Mouse (Mus musculus) MEL (cell line): ENCODE data around the gene Gm49416. TPM values are rescaled to one million over a fixed set of nuclear protein-coding genes. Genes with fewer than 3 reads are reported as not detected.
A peak's percentile ranks its signal among the peaks of the same experiment; 100 is the strongest.

Experiments used
- DNase-seq: peaks from one replicate; pipeline ENCODE4 v3.0.0; 2011; ENCODE audit warnings: low read depth, low spot score
- H3K27ac ChIP-seq: 2 replicates; pipeline ENCODE4 v1.5.1; 2012; ENCODE audit warnings: low read depth, mild to moderate bottlenecking, control low read depth, low read length, moderate library complexity; ENCODE audit not compliant: control insufficient read depth
- H3K27me3 ChIP-seq, 2 experiments: fragments of 150-350 bp in 1 of 2; sonication (generic) in 1 of 2; 2 replicates each; pipeline ENCODE4 v1.6.1; 2012; ENCODE audit warnings: low read length in 2 of 2, mild to moderate bottlenecking in 2 of 2, improper control_type of control experiment in 1 of 2, moderate library complexity in 1 of 2; ENCODE audit not compliant: insufficient read depth in 2 of 2, control insufficient read depth in 1 of 2
- H3K36me3 ChIP-seq, 2 experiments: 2 replicates each; pipeline ENCODE4 v1.6.1; 2012 to 2014; ENCODE audit warnings: low read length in 2 of 2, improper control_type of control experiment in 1 of 2, inconsistent platforms in 1 of 2, mild to moderate bottlenecking in 1 of 2; ENCODE audit not compliant: insufficient read depth in 2 of 2, control insufficient read depth in 1 of 2
- H3K4me1 ChIP-seq, 2 experiments: fragments of 150-350 bp in 1 of 2; sonication (generic) in 1 of 2; 2 replicates each; pipeline ENCODE4 v1.6.1; 2012; ENCODE audit warnings: low read length in 2 of 2, improper control_type of control experiment in 1 of 2, mild to moderate bottlenecking in 1 of 2; ENCODE audit not compliant: insufficient read depth in 2 of 2, control insufficient read depth in 1 of 2
- H3K4me3 ChIP-seq, 2 experiments: fragments of 150-350 bp in 1 of 2; sonication (generic) in 1 of 2; 2 replicates each; pipeline ENCODE4 v1.5.1; 2012; ENCODE audit warnings: low read depth in 2 of 2, low read length in 2 of 2, mild to moderate bottlenecking in 2 of 2, moderate library complexity in 2 of 2, control low read depth in 1 of 2, improper control_type of control experiment in 1 of 2; ENCODE audit not compliant: control insufficient read depth in 1 of 2, insufficient read depth in 1 of 2
- H3K79me2 ChIP-seq: 2 replicates; pipeline ENCODE4 v1.6.1; 2012; ENCODE audit warnings: mild to moderate bottlenecking, low read length, moderate library complexity; ENCODE audit not compliant: control insufficient read depth, poor library complexity, insufficient read depth
- H3K9ac ChIP-seq: 2 replicates; pipeline ENCODE4 v1.6.1; 2012; ENCODE audit warnings: low read depth, mild to moderate bottlenecking, control low read depth, low read length, moderate library complexity; ENCODE audit not compliant: control insufficient read depth, poor library complexity, severe bottlenecking
- H3K9me3 ChIP-seq: fragments of 150-350 bp; sonication (generic); replicated peaks from 2 replicates; pipeline ENCODE4 v1.6.1; 2012; ENCODE audit warnings: mild to moderate bottlenecking, low read length, improper control_type of control experiment, moderate library complexity; ENCODE audit not compliant: insufficient read depth
- CTCF ChIP-seq, 3 experiments: IDR thresholded peaks in 2 of 3; conservative IDR thresholded peaks in 1 of 3; 2 replicates each; pipeline ENCODE4 v1.5.1; 2011 to 2012; ENCODE audit warnings: low read length in 3 of 3, low read depth in 2 of 3, mild to moderate bottlenecking in 2 of 3, improper control_type of control experiment in 1 of 3, inconsistent platforms in 1 of 3, mixed read lengths in 1 of 3, moderate library complexity in 1 of 3; ENCODE audit not compliant: control insufficient read depth in 1 of 3, insufficient read depth in 1 of 3, poor library complexity in 1 of 3, severe bottlenecking in 1 of 3
- E2F4 ChIP-seq: IDR thresholded peaks from 2 replicates; pipeline ENCODE4 v1.6.1; 2011; ENCODE audit warnings: low read depth, low read length, improper control_type of control experiment, borderline replicate concordance
- ELF1 ChIP-seq: IDR thresholded peaks from 2 replicates; pipeline ENCODE4 v1.6.1; 2014; ENCODE audit warnings: low read depth, mild to moderate bottlenecking, inconsistent platforms, low read length, improper control_type of control experiment, moderate library complexity
- GABPA ChIP-seq: IDR thresholded peaks from 2 replicates; pipeline ENCODE4 v1.6.1; 2012; ENCODE audit warnings: low read depth, mild to moderate bottlenecking, inconsistent platforms, low read length, improper control_type of control experiment, moderate library complexity
- GATA1 ChIP-seq: IDR thresholded peaks from 2 replicates; pipeline ENCODE4 v1.6.1; 2011; ENCODE audit warnings: low read depth, low read length, improper control_type of control experiment
- JUND ChIP-seq: IDR thresholded peaks from 2 replicates; pipeline ENCODE4 v1.6.1; 2011; ENCODE audit warnings: low read depth, mild to moderate bottlenecking, improper control_type of control experiment, low read length
- KAT2A ChIP-seq: conservative IDR thresholded peaks from 2 replicates; pipeline ENCODE4 v1.6.1; 2012; ENCODE audit warnings: low read depth, low read length, improper control_type of control experiment, inconsistent platforms
- MAX ChIP-seq: IDR thresholded peaks from 2 replicates; pipeline ENCODE4 v1.6.1; 2011; ENCODE audit warnings: low read length, improper control_type of control experiment
- MAZ ChIP-seq: IDR thresholded peaks from 2 replicates; pipeline ENCODE4 v1.6.1; 2012; ENCODE audit warnings: low read depth, mild to moderate bottlenecking, inconsistent platforms, low read length, improper control_type of control experiment
- MEF2A ChIP-seq: IDR thresholded peaks from 2 replicates; pipeline ENCODE4 v1.6.1; 2014; ENCODE audit warnings: low read depth, mild to moderate bottlenecking, inconsistent platforms, low read length, improper control_type of control experiment; ENCODE audit not compliant: poor library complexity, insufficient replicate concordance, severe bottlenecking; ENCODE audit errors: extremely low read depth
- MXI1 ChIP-seq: IDR thresholded peaks from 2 replicates; pipeline ENCODE4 v1.6.1; 2011; ENCODE audit warnings: mild to moderate bottlenecking, low read depth, low read length, improper control_type of control experiment
- MYC ChIP-seq: IDR thresholded peaks from 2 replicates; pipeline ENCODE4 v1.6.1; 2011; ENCODE audit warnings: low read depth, mild to moderate bottlenecking, low read length, improper control_type of control experiment, moderate library complexity
- POLR2A ChIP-seq, 2 experiments: IDR thresholded peaks; 2 replicates each; pipeline ENCODE4 v1.6.1; 2011 to 2012; ENCODE audit warnings: low read length in 2 of 2, mild to moderate bottlenecking in 2 of 2, control low read depth in 1 of 2, improper control_type of control experiment in 1 of 2, low read depth in 1 of 2, moderate library complexity in 1 of 2; ENCODE audit not compliant: control insufficient read depth in 1 of 2, insufficient read depth in 1 of 2, poor library complexity in 1 of 2
- POLR2AphosphoS2 ChIP-seq: IDR thresholded peaks from 2 replicates; pipeline ENCODE4 v1.6.1; 2011; ENCODE audit warnings: low read length, improper control_type of control experiment
- POLR2AphosphoS5 ChIP-seq: IDR thresholded peaks from 2 replicates; pipeline ENCODE4 v1.6.1; 2012; ENCODE audit warnings: low read depth, borderline replicate concordance, mild to moderate bottlenecking, inconsistent platforms, low read length, moderate library complexity, mixed read lengths
- RAD21 ChIP-seq: IDR thresholded peaks from 2 replicates; pipeline ENCODE4 v1.6.1; 2011; ENCODE audit warnings: mild to moderate bottlenecking, low read depth, low read length, improper control_type of control experiment
- RCOR1 ChIP-seq: IDR thresholded peaks from 2 replicates; pipeline ENCODE4 v1.6.1; 2012; ENCODE audit warnings: low read depth, mild to moderate bottlenecking, inconsistent platforms, low read length, improper control_type of control experiment
- SIN3A ChIP-seq: IDR thresholded peaks from 2 replicates; pipeline ENCODE4 v1.6.1; 2012; ENCODE audit warnings: low read length, improper control_type of control experiment, inconsistent platforms
- SMC3 ChIP-seq: IDR thresholded peaks from 2 replicates; pipeline ENCODE4 v1.6.1; 2011; ENCODE audit warnings: low read depth, low read length, improper control_type of control experiment
- TCF12 ChIP-seq: IDR thresholded peaks from 2 replicates; pipeline ENCODE4 v1.6.1; 2014; ENCODE audit warnings: low read depth, mild to moderate bottlenecking, inconsistent platforms, low read length, improper control_type of control experiment, moderate library complexity
- USF2 ChIP-seq, 2 experiments: IDR thresholded peaks; 2 replicates each; pipeline ENCODE4 v1.6.1; 2011 to 2012; ENCODE audit warnings: improper control_type of control experiment in 2 of 2, low read length in 2 of 2, borderline replicate concordance in 1 of 2, inconsistent platforms in 1 of 2, low read depth in 1 of 2, mild to moderate bottlenecking in 1 of 2; ENCODE audit not compliant: insufficient read depth in 1 of 2
- ZC3H11A ChIP-seq: IDR thresholded peaks from 2 replicates; pipeline ENCODE4 v1.6.1; 2012; ENCODE audit warnings: low read depth, mild to moderate bottlenecking, inconsistent platforms, low read length, improper control_type of control experiment
- ZKSCAN1 ChIP-seq: IDR thresholded peaks from 2 replicates; pipeline ENCODE4 v1.6.1; 2012; ENCODE audit warnings: low read depth, mild to moderate bottlenecking, inconsistent platforms, low read length, improper control_type of control experiment, moderate library complexity
- ZMIZ1 ChIP-seq: IDR thresholded peaks from 2 replicates; pipeline ENCODE4 v1.6.1; 2012; ENCODE audit warnings: low read depth, mild to moderate bottlenecking, inconsistent platforms, low read length, improper control_type of control experiment, moderate library complexity
- ZNF384 ChIP-seq: IDR thresholded peaks from 2 replicates; pipeline ENCODE4 v1.6.1; 2012; ENCODE audit warnings: low read depth, mild to moderate bottlenecking, inconsistent platforms, low read length, improper control_type of control experiment
- polyA plus RNA-seq, 2 experiments: library from polyadenylated mRNA; stranded (reverse) in 1 of 2; unstranded in 1 of 2; fragments of >175 nt in 1 of 2; fragments of >200 nt in 1 of 2; gene quantifications; 2 replicates each; pipeline versions ENCODE4 v1.2.1 to v1.2.4; 2012; ENCODE audit warnings: low replicate concordance in 2 of 2, low read depth in 1 of 2; ENCODE audit not compliant: insufficient read length in 2 of 2, insufficient read depth in 1 of 2, missing spikeins in 1 of 2
- total RNA-seq: library from RNA; depleted of rRNA; stranded (reverse); fragments of 300-350 nt; gene quantifications from 2 replicates; pipeline ENCODE4 v1.2.3, GENCODE M21; 2012

Gm49416 gene
- total and polyA plus RNA-seq, 3 experiments, result 0.77 to 31.2 TPM; not detected in 1

DNA sequence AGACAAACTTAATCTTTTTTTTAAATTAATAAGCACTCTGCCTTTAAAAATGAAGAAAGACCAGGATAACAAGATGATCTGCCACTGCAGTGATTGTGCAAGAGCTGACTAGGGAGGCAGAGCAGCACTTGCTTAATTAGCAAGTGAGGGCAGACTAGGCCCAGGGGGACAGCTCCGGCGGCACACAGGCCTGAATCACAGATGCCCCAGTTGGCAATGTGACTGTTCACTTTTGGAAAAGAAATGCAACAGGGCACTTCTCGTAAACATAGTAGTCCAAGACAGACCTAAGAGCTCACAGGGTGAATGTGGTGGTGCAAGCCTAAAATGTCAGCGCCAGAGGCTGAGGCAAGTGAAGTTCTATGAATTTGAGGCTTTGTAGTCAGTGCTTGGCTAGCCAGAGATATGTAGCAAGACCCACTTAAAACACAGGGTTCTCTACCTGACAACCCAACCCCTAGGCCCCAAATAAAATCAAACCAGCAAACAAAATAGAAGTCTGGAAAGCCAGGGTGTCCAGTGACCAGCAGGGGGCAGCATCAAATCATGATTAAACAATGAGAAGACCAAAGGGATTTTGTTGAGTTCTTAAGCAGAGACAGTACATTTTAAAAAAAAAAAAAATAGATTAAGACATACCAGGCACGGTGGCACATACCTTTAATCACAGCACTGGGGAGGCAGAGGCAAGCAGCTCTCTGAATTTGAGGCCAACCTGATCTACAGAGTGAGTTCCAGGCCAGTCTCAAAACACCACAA is 44.2 kb upstream of the Gm49416 start:
- H3K4me1 ChIP-seq, result peaks cover 3 to 5% of the 10 kb centered on the region in 2 experiments
- peak; percentile 83 for DNase-seq
- TF ChIP-seq MXI1, result no peak
- TF ChIP-seq ZKSCAN1, result no peak
- TF ChIP-seq ZMIZ1, result no peak
- TF ChIP-seq ZC3H11A, result peak; percentile 64
- TF ChIP-seq CTCF (IDR thresholded peaks at IDR 0.05 in 2 of 3, conservative IDR thresholded peaks at IDR 0.05 in 1 of 3; ENCODE audit: control insufficient read depth in 1 of 3, insufficient read depth in 1 of 3, low read depth in 2 of 3, low read length in 3 of 3, poor library complexity in 1 of 3, severe bottlenecking in 1 of 3), result peak; percentile 62 to 84 (median 74)
- peak; percentile 51; the same call in 1 of the 2 replicates for TF ChIP-seq SIN3A
- no peak for TF ChIP-seq POLR2AphosphoS2
- no peak for TF ChIP-seq GATA1
- TF ChIP-seq MAX, result no peak
- no peak for TF ChIP-seq MAZ
- TF ChIP-seq RAD21, result peak; percentile 80
- no peak for TF ChIP-seq MEF2A
- no peak for TF ChIP-seq ELF1
- TF ChIP-seq POLR2A (IDR thresholded peaks at IDR 0.05; ENCODE audit: control insufficient read depth in 1 of 2, insufficient read depth in 1 of 2, low read depth in 1 of 2, low read length in 2 of 2, poor library complexity in 1 of 2), result no peak
- no peak for TF ChIP-seq TCF12
- peak; percentile 82 for TF ChIP-seq ZNF384
- no peak for TF ChIP-seq RCOR1
- no peak for TF ChIP-seq E2F4
- no peak for TF ChIP-seq MYC
- TF ChIP-seq JUND, result no peak
- no peak for TF ChIP-seq USF2 (IDR thresholded peaks at IDR 0.05; ENCODE audit: borderline replicate concordance in 1 of 2, insufficient read depth in 1 of 2, low read depth in 1 of 2, low read length in 2 of 2)
- no peak for TF ChIP-seq GABPA
- TF ChIP-seq SMC3, result peak; percentile 73
- no peak for TF ChIP-seq KAT2A
- no peak for TF ChIP-seq POLR2AphosphoS5
- TF ChIP-seq, all 39 proteins: peak for 6
- no peak overlapping the region for H3K4me3 ChIP-seq
- no peaks in the 10 kb centered on the region for H3K9me3 ChIP-seq
- H3K9ac ChIP-seq, result no peak overlapping the region
- H3K27ac ChIP-seq, result no peak overlapping the region
- no peaks in the 10 kb centered on the region; the same call in 1 of the 2 replicates for H3K79me2 ChIP-seq
- peaks cover 0 to 2% of the 10 kb centered on the region in 2 experiments; a peak in 3 of 4 replicates for H3K36me3 ChIP-seq
- H3K27me3 ChIP-seq, result no peaks in the 10 kb centered on the region
